Mouse (Mus musculus): ENCODE results near the gene Eif4b. TPM values are rescaled to one million over a fixed set of nuclear protein-coding genes. Genes with fewer than 3 reads are reported as not detected.

Eif4b gene
- total and polyA plus RNA-seq, 3 experiments: 536 to 652 (median 555) TPM

- in situ Hi-C loops (cut with MboI; ENCODE audit: low pct_ligation_motif_present, low pct_unique_long_range_greater_than_20kb, low sequenced_read_pairs): no loop called here
- Histone ChIP-seq H3K4me1 (ENCODE audit: control insufficient read depth in 1 of 2, insufficient read depth in 2 of 2) (peaks cover 12 to 27% of the 10 kb centered on the region in 2 experiments), H3K36me3 (replicated peaks in 1 of 2; ENCODE audit: control insufficient read depth in 1 of 2, insufficient read depth in 1 of 2, low read length in 1 of 2) (peaks cover 21 to 33% of the 10 kb centered on the region in 2 experiments)
Measured at GRCm38 (mm10) chr15:102112827-102113226, 39.3 kb downstream of the Eif4b start.

GRCm38 (mm10) chr15:102113674-102114073 is 40.1 kb downstream of the Eif4b start:
- peaks cover 11 to 18% of the 10 kb centered on the region in 2 experiments; a peak in 3 of 4 replicates for H3K4me1 ChIP-seq (ENCODE audit: control insufficient read depth in 1 of 2, insufficient read depth in 2 of 2)
- in situ Hi-C loops (cut with MboI; ENCODE audit: low pct_ligation_motif_present, low pct_unique_long_range_greater_than_20kb, low sequenced_read_pairs) (no loop called here), dilution Hi-C loops (cut with MboI; ENCODE audit: extremely low pct_ligation_motif_present, extremely low pct_unique_long_range_greater_than_20kb, low sequenced_read_pairs) (no loop called here)
- H3K27ac ChIP-seq (ENCODE audit: insufficient read depth, low read depth): no peak overlapping the region
- H3K9ac ChIP-seq (ENCODE audit: insufficient read depth, low read depth): no peak overlapping the region
- no peaks in the 10 kb centered on the region for H3K9me3 ChIP-seq (replicated peaks; ENCODE audit: low read length)
- H3K27me3 ChIP-seq (replicated peaks): peaks cover 2% of the 10 kb centered on the region
- no peak for DNase-seq (ENCODE audit: extremely low read depth)
- H3K36me3 ChIP-seq (replicated peaks in 1 of 2; ENCODE audit: control insufficient read depth in 1 of 2, insufficient read depth in 1 of 2, low read length in 1 of 2): peaks cover 27 to 42% of the 10 kb centered on the region in 2 experiments
- H3K4me2 ChIP-seq (ENCODE audit: insufficient read depth, low read depth, poor library complexity, severe bottlenecking): no peak overlapping the region
- H3K79me2 ChIP-seq (replicated peaks; ENCODE audit: control insufficient read depth, extremely low read depth, insufficient read depth, poor library complexity, severe bottlenecking): no peaks in the 10 kb centered on the region
- no peak for TF ChIP-seq NELFE (IDR thresholded peaks at IDR 0.05; ENCODE audit: low read depth, low read length)
- H3K4me3 ChIP-seq (replicated peaks in 1 of 3; ENCODE audit: low read depth in 2 of 3, low read length in 2 of 3, poor library complexity in 1 of 3): no peak overlapping the region

More at GRCm38 (mm10) chr15:102112827-102113226, 39.3 kb downstream of the Eif4b start:
- no peak overlapping the region for H3K4me2 ChIP-seq (ENCODE audit: insufficient read depth, low read depth, poor library complexity, severe bottlenecking)
- H3K79me2 ChIP-seq (replicated peaks; ENCODE audit: control insufficient read depth, extremely low read depth, insufficient read depth, poor library complexity, severe bottlenecking): no peaks in the 10 kb centered on the region
- no peaks in the 10 kb centered on the region for H3K9me3 ChIP-seq (replicated peaks; ENCODE audit: low read length)
- H3K9ac ChIP-seq (ENCODE audit: insufficient read depth, low read depth): no peak overlapping the region
- no peak overlapping the region for H3K27ac ChIP-seq (ENCODE audit: insufficient read depth, low read depth)
- dilution Hi-C loops (cut with MboI; ENCODE audit: extremely low pct_ligation_motif_present, extremely low pct_unique_long_range_greater_than_20kb, low sequenced_read_pairs): no loop called here
- no peak for DNase-seq (ENCODE audit: extremely low read depth)
- no peak for TF ChIP-seq ZNF384 (IDR thresholded peaks at IDR 0.05; ENCODE audit: low read depth, low read length)
- TF ChIP-seq SMC3 (IDR thresholded peaks at IDR 0.05; ENCODE audit: low read depth, low read length): no peak
- no peak for TF ChIP-seq CTCF (conservative IDR thresholded peaks at IDR 0.05 in 1 of 2, IDR thresholded peaks at IDR 0.05 in 1 of 2; ENCODE audit: low read depth in 2 of 2, low read length in 2 of 2)
- no peak for TF ChIP-seq SIN3A (IDR thresholded peaks at IDR 0.05; ENCODE audit: low read length)
- no peak for TF ChIP-seq ZKSCAN1 (IDR thresholded peaks at IDR 0.05; ENCODE audit: borderline replicate concordance, low read depth, low read length)
- TF ChIP-seq RAD21 (IDR thresholded peaks at IDR 0.05; ENCODE audit: low read depth, low read length): no peak
- TF ChIP-seq GABPA (IDR thresholded peaks at IDR 0.05; ENCODE audit: insufficient replicate concordance, low read depth, low read length): no peak
- TF ChIP-seq TCF12 (IDR thresholded peaks at IDR 0.05; ENCODE audit: low read depth, low read length): no peak
- H3K27me3 ChIP-seq (replicated peaks): peaks cover 8% of the 10 kb centered on the region
- no peak overlapping the region for H3K4me3 ChIP-seq (replicated peaks in 1 of 3; ENCODE audit: low read depth in 2 of 3, low read length in 2 of 3, poor library complexity in 1 of 3)

GRCm38 (mm10) chr15:102114651-102115260 is 41.2 kb downstream of the Eif4b start:
- no peak overlapping the region for H3K27ac ChIP-seq (ENCODE audit: insufficient read depth, low read depth)

More at GRCm38 (mm10) chr15:102114651-102115260, 41.2 kb downstream of the Eif4b start:
- no peaks in the 10 kb centered on the region for H3K27me3 ChIP-seq (replicated peaks)
- TF ChIP-seq MEF2A (IDR thresholded peaks at IDR 0.05; ENCODE audit: borderline replicate concordance, low read depth, low read length) (no peak), USF1 (IDR thresholded peaks at IDR 0.05; ENCODE audit: low read depth, low read length) (no peak), EP300 (IDR thresholded peaks at IDR 0.05; ENCODE audit: low read length) (no peak), KAT2A (IDR thresholded peaks at IDR 0.05; ENCODE audit: insufficient replicate concordance, low read length) (no peak), JUND (conservative IDR thresholded peaks at IDR 0.05; ENCODE audit: low read depth, low read length) (no peak), ZC3H11A (IDR thresholded peaks at IDR 0.05; ENCODE audit: low read depth, low read length) (no peak), SIN3A (IDR thresholded peaks at IDR 0.05; ENCODE audit: low read length) (no peak)
- dilution Hi-C loops (cut with MboI; ENCODE audit: extremely low pct_ligation_motif_present, extremely low pct_unique_long_range_greater_than_20kb, low sequenced_read_pairs): no loop called here
- H3K9me3 ChIP-seq (replicated peaks; ENCODE audit: low read length): no peaks in the 10 kb centered on the region
- DNase-seq (ENCODE audit: extremely low read depth): no peak
- H3K9ac ChIP-seq (ENCODE audit: insufficient read depth, low read depth): no peak overlapping the region
- H3K79me2 ChIP-seq (replicated peaks; ENCODE audit: control insufficient read depth, extremely low read depth, insufficient read depth, poor library complexity, severe bottlenecking): no peaks in the 10 kb centered on the region
- peaks cover 35 to 52% of the 10 kb centered on the region in 2 experiments for H3K36me3 ChIP-seq (replicated peaks in 1 of 2; ENCODE audit: control insufficient read depth in 1 of 2, insufficient read depth in 1 of 2, low read length in 1 of 2)
- no peak overlapping the region for H3K4me2 ChIP-seq (ENCODE audit: insufficient read depth, low read depth, poor library complexity, severe bottlenecking)
- no peak overlapping the region for H3K4me3 ChIP-seq (replicated peaks in 1 of 3; ENCODE audit: low read depth in 2 of 3, low read length in 2 of 3, poor library complexity in 1 of 3)
- in situ Hi-C loops (cut with MboI; ENCODE audit: low pct_ligation_motif_present, low pct_unique_long_range_greater_than_20kb, low sequenced_read_pairs): no loop called here
- peaks cover 7 to 12% of the 10 kb centered on the region in 2 experiments; a peak in 3 of 4 replicates for H3K4me1 ChIP-seq (ENCODE audit: control insufficient read depth in 1 of 2, insufficient read depth in 2 of 2)
